Mouse (Mus musculus) embryonic facial prominence, embryonic 12.5 days (tissue): Measurements from ENCODE around the gene Pdk1. TPM values are rescaled to one million over a fixed set of nuclear protein-coding genes. Genes with fewer than 3 reads are reported as not detected.
"Not testable (repeated sequence)": the region's sequence is repeated elsewhere in the genome, so short reads cannot be mapped to it uniquely, and the experiment has no call there.

ENCODE experiments used
- ATAC-seq: fragments of 200-750 bp; cut with Nextera tagmentation; 2 replicates; pipeline ENCODE4 v1.8.0; 2017; ENCODE audit not compliant: insufficient number of reproducible peaks, insufficient read depth, low FRiP score, low TSS enrichment
- H3K27ac ChIP-seq: fragments of 300-500 bp; sonication (generic); 2 replicates; pipeline ENCODE4 v1.5.1; 2016; ENCODE audit warnings: mild to moderate bottlenecking
- H3K27me3 ChIP-seq: fragments of 300-500 bp; sonication (generic); 2 replicates; pipeline ENCODE4 v1.6.1; 2016; ENCODE audit warnings: mild to moderate bottlenecking, moderate library complexity
- H3K36me3 ChIP-seq: fragments of 300-500 bp; sonication (generic); 2 replicates; pipeline ENCODE4 v1.6.1; 2016; ENCODE audit warnings: mild to moderate bottlenecking
- H3K4me1 ChIP-seq: fragments of 300-500 bp; sonication (generic); 2 replicates; pipeline ENCODE4 v1.6.1; 2016
- H3K4me2 ChIP-seq: fragments of 300-500 bp; sonication (generic); replicated peaks from 2 replicates; pipeline ENCODE4 v1.6.1; 2016; ENCODE audit warnings: mild to moderate bottlenecking, moderate library complexity
- H3K4me3 ChIP-seq: fragments of 300-500 bp; sonication (generic); 2 replicates; pipeline ENCODE4 v1.5.1; 2016; ENCODE audit warnings: mild to moderate bottlenecking
- H3K9ac ChIP-seq: fragments of 300-500 bp; sonication (generic); 2 replicates; pipeline ENCODE4 v1.6.1; 2016; ENCODE audit warnings: mild to moderate bottlenecking, moderate library complexity
- H3K9me3 ChIP-seq: fragments of 300-500 bp; sonication (generic); 2 replicates; pipeline ENCODE4 v1.6.1; 2016; ENCODE audit warnings: mild to moderate bottlenecking, moderate library complexity
- WGBS: fragments of 180-500 bp; shearing (Covaris S2); methylation state at CpG from one replicate; pipeline ENCODE4 v1.1.7; 2016; 5-methylcytosine and 5-hydroxymethylcytosine counted together
- polyA plus RNA-seq: library from polyadenylated mRNA; unstranded; fragments of >200 nt; fragmentation: Nextera tagmentation; extraction: Ambion mirVana; gene quantifications from 2 replicates; pipeline ENCODE4 v1.2.1, GENCODE M21; 2016

The Pdk1 gene
- polyA plus RNA-seq, 1 experiment from 2014 or later, result 49.6 TPM

DNA sequence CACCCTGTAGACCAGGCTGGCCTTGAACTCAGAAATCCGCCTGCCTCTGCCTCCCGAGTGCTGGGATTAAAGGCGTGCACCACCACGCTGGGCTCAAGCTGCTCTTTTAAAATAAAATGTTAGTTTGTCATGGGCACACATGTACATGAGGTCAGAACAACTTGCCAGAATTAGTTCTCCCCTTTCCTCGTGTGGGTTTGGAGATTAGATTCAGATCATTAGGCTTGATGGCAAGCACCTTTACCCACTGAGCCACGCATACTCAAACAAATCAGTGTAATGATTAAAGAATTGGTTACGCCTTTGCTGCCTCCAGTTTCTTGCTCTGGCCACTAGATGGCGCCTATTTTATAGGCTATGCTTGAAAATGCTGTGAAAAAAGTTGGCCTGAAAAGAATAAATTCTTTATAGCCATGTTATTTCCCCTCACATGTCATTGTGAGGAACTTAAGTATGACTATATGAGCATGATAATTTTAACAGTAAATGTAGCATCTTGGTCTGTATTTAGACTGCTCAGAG lies 25.4 kb downstream of the Pdk1 start:
- H3K4me1 ChIP-seq, result no peaks in the 10 kb centered on the region
- no peak overlapping the region for H3K9ac ChIP-seq
- WGBS, result 60% methylated on average over 8 of the region's 8 CpGs
- H3K27ac ChIP-seq, result no peak overlapping the region
- H3K36me3 ChIP-seq, result no peaks in the 10 kb centered on the region; the same call in 1 of the 2 replicates
- no peaks in the 10 kb centered on the region for H3K27me3 ChIP-seq
- no peak for ATAC-seq
- no peak overlapping the region for H3K4me3 ChIP-seq
- no peaks in the 10 kb centered on the region for H3K9me3 ChIP-seq
- no peak overlapping the region for H3K4me2 ChIP-seq

DNA sequence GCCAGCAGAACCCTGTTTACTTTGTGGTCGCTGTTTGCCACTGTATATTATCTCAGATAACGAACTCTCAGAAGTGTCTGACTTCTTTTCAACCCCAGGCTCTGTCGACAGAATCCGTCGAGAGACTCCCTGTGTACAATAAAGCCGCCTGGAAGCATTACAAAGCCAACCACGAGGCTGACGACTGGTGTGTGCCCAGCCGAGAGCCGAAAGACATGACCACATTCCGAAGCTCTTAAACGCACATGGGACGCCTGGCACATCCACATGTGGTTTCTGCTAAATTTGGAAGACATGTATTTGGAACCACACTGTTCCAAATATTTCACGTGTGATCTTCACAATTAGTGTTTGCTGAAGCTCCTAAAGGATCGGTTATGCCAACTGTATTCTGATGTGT lies 26.9 kb downstream of the Pdk1 start:
- H3K27ac ChIP-seq, result no peak overlapping the region
- H3K9me3 ChIP-seq, result no peaks in the 10 kb centered on the region
- 84% methylated on average over 15 of the region's 15 CpGs for WGBS
- no peaks in the 10 kb centered on the region for H3K4me1 ChIP-seq
- no peaks in the 10 kb centered on the region for H3K27me3 ChIP-seq
- no peak overlapping the region for H3K4me3 ChIP-seq
- no peak for ATAC-seq
- H3K36me3 ChIP-seq, result no peaks in the 10 kb centered on the region
- no peak overlapping the region for H3K4me2 ChIP-seq
- no peak overlapping the region for H3K9ac ChIP-seq

DNA sequence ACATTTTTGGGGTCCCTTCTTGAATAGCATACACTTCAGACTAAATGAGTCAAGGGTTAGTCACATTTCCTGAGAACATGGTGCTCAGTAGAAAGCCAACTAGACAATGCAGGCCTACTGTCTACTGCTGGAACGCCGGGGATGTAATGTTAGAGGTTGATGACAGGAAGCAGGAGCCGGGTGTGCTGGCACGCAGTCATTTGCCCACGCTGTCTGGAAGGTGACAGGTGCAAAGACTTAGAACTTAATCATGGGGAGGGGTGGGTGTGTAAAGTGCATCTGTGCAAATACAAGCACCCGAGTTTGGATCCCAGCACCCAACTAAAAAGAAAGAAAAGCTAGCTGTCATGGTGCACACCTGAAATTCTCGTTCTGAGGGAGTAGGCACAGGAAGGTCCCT lies 32.1 kb downstream of the Pdk1 start:
- Histone ChIP-seq H3K27me3 (no peaks in the 10 kb centered on the region), H3K27ac (no peak overlapping the region), H3K4me2 (no peak overlapping the region), H3K4me3 (no peak overlapping the region), H3K9ac (no peak overlapping the region), H3K36me3 (no peaks in the 10 kb centered on the region), H3K9me3 (no peaks in the 10 kb centered on the region), H3K4me1 (no peaks in the 10 kb centered on the region)
- ATAC-seq, result no peak
- 94% methylated on average over 7 of the region's 7 CpGs for WGBS

DNA sequence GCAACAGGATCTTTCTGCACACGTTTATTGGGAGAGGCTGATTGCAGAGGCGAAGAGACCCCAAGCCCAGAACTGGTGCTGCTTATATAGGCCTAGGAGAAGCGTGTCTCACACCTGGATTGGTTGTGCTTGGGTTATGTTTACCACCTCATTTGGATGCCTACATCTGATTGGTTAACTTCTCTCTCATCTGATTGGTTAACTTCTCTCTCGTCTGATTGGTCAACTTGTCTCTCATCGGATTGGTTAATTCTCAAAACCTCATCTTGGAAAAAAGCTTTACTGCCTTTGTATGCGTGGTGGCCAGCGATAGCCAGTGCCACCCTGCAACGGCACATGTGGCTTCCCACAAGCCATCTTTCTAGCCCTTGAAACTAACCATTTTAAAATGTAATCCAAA lies 33.3 kb downstream of the Pdk1 start:
- not testable (repeated sequence) for H3K4me2 ChIP-seq, ATAC-seq
- WGBS, result 95% methylated on average over 8 of the region's 8 CpGs

DNA sequence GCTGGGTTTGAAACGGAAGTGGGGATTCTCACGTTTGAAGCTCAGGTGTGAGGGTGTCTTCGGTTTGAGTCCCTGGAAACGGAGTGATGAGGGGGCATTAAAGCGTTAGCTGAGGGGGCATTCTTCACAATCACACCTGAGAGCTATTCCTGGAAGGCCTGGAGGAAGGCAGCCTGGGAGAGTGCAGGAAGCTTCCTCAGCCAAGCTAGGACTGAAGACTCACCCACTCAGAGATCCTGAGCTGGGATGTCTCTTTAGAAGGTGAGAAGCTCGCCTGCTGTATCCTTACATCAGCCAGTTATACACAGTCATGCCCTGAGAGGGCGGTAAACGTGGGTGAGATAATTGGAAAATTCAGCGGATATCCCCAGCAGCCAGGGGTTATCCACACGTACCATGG lies 40.9 kb downstream of the Pdk1 start:
- Histone ChIP-seq H3K27me3 (no peaks in the 10 kb centered on the region), H3K27ac (no peak overlapping the region), H3K4me3 (no peak overlapping the region), H3K9me3 (no peaks in the 10 kb centered on the region), H3K36me3 (no peaks in the 10 kb centered on the region), H3K4me2 (no peak overlapping the region), H3K9ac (no peak overlapping the region), H3K4me1 (no peaks in the 10 kb centered on the region)
- 72% methylated on average over 10 of the region's 10 CpGs for WGBS
- ATAC-seq, result no peak

More for the DNA sequence above, 33.3 kb downstream of the Pdk1 start:
- not testable (repeated sequence) for H3K36me3 ChIP-seq, H3K4me1 ChIP-seq, H3K4me3 ChIP-seq, H3K9ac ChIP-seq, H3K27ac ChIP-seq, H3K9me3 ChIP-seq, H3K27me3 ChIP-seq

DNA sequence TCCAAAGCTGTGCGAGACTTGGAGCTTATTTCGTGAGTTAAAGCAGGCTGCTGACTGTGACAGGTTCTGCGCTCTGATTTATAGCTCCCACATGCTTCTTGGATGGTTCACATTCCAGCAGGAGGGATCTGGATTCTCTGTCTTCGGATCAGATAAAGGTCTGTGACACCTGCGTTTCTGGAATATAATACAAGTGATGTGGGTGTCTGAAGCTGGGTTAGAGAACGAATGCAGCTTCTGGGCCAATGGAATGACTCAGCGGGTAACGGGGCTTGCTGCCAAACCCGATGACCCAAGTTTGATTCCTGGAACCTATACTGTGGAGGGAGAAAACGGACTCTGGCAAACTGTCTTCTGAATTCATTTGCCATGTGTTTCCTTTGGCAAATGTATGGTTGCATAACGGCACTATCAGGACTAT lies 46.2 kb downstream of the Pdk1 start:
- Histone ChIP-seq H3K9ac (no peak overlapping the region), H3K4me1 (no peaks in the 10 kb centered on the region), H3K4me2 (no peak overlapping the region), H3K4me3 (no peak overlapping the region), H3K9me3 (no peaks in the 10 kb centered on the region), H3K27ac (no peak overlapping the region), H3K27me3 (no peaks in the 10 kb centered on the region), H3K36me3 (no peaks in the 10 kb centered on the region)
- WGBS, result 72% methylated on average over 11 of the region's 11 CpGs
- no peak for ATAC-seq

DNA sequence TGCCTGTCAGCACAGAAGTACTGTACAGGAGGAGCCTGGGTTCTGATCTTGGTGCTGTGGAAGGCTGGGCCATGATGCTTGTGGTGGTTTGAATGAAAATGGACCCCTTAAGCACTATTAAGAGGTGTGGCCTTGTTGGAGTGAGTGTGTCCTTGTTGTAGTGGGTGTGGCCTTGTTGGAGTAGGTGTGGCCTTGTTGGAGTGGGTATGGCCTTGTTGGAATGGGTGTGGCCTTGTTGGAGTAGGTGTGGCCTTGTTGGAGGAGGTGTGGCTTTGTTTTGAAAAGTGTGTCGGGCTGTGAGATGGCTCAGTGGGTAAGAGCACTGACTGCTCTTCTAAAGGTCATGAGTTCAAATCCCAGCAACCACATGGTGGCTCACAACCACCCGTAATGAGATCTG lies 51.9 kb downstream of the Pdk1 start:
- H3K27ac ChIP-seq, H3K4me3 ChIP-seq, H3K27me3 ChIP-seq, H3K4me2 ChIP-seq, H3K36me3 ChIP-seq, H3K9ac ChIP-seq, ATAC-seq, H3K4me1 ChIP-seq, H3K9me3 ChIP-seq: not testable (repeated sequence)
- 95% methylated on average over 2 of the region's 2 CpGs for WGBS

DNA sequence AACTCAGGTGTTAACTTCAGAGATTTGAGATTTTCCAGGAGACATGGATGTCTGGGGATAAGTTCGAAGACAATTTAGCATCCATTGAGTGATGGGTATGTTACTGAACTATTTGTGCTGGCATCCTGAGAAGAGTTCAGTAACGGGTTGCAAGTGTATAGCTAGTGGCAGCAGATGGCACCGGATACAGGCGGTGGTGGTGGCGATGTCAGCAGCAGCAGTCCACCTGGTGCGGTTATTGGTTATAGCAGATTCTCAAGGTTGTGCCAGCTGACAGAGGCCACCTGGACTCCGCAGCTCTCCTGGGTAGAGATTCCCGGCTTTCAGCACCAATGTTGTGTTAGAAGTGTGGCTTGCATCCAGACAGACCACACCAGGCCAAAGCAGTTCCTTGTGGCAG lies 61.0 kb downstream of the Pdk1 start:
- no peaks in the 10 kb centered on the region for H3K9me3 ChIP-seq
- H3K36me3 ChIP-seq, result no peaks in the 10 kb centered on the region
- H3K27me3 ChIP-seq, result no peaks in the 10 kb centered on the region
- ATAC-seq, result no peak
- 88% methylated on average over 8 of the region's 8 CpGs for WGBS
- H3K4me2 ChIP-seq, result no peak overlapping the region
- no peaks in the 10 kb centered on the region; the same call in 1 of the 2 replicates for H3K4me1 ChIP-seq
- H3K27ac ChIP-seq, result no peak overlapping the region
- no peak overlapping the region for H3K4me3 ChIP-seq
- no peak overlapping the region for H3K9ac ChIP-seq

DNA sequence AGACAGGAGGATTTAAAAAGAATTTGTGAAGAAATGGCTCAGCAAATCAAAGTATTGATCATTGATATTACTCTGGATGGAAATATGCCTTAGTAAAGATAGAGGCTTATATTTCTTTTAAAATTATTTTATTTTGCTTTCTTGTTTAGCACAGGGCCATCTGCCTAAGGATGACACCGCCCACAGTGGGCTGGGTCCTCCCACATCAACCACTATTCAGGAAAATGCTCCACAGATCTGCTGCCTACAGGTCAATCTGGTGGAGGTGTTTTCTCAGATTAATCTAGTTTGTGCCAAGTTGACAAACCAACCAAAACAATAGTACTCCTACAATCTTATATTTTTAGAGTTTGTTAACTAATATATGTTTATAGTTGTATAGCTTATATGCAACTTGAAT lies 63.7 kb downstream of the Pdk1 start:
- Histone ChIP-seq H3K9me3 (no peaks in the 10 kb centered on the region), H3K9ac (no peak overlapping the region), H3K4me3 (no peak overlapping the region), H3K27ac (no peak overlapping the region), H3K4me1 (no peaks in the 10 kb centered on the region; the same call in 1 of the 2 replicates), H3K4me2 (no peak overlapping the region), H3K36me3 (no peaks in the 10 kb centered on the region), H3K27me3 (no peaks in the 10 kb centered on the region)
- no peak for ATAC-seq
- 88% methylated on average over 1 of the region's 1 CpGs for WGBS

DNA sequence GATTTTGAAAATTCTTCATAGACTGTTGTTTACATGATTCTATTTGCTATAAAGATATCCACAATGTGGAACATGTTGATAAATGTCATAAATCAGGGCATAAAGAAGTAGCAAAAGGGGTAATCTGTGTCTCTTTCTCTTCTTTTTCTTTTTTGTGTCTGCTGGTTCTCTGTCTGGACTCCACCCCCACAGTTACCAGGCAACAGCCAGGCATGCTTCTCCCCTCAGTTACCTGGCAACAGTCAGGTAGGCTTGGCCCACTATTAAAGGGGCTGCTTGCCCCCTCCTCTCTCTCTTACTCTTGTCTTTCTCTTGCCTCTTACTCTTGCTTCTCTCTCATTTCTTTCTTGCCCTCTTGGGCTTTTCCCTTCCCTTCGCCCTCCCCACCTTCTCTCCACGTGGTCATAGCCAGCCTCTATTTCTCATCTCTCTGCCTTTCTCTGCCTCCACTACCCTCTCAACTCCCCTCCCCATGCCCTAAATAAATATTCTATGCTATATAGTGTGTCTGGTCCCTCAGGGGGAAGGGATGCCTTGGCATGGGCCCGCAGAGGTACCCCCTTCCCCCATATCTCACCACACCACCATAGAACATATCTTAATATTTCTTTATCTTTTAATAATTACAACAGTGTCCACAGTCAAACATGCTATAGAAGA lies 64.8 kb downstream of the Pdk1 start:
- Histone ChIP-seq H3K4me1 (no peaks in the 10 kb centered on the region; the same call in 1 of the 2 replicates), H3K9ac (no peak overlapping the region), H3K4me2 (no peak overlapping the region), H3K9me3 (no peaks in the 10 kb centered on the region), H3K27me3 (no peaks in the 10 kb centered on the region), H3K27ac (no peak overlapping the region), H3K36me3 (no peaks in the 10 kb centered on the region), H3K4me3 (no peak overlapping the region)
- ATAC-seq, result no peak
- 91% methylated on average over 3 of the region's 3 CpGs for WGBS

DNA sequence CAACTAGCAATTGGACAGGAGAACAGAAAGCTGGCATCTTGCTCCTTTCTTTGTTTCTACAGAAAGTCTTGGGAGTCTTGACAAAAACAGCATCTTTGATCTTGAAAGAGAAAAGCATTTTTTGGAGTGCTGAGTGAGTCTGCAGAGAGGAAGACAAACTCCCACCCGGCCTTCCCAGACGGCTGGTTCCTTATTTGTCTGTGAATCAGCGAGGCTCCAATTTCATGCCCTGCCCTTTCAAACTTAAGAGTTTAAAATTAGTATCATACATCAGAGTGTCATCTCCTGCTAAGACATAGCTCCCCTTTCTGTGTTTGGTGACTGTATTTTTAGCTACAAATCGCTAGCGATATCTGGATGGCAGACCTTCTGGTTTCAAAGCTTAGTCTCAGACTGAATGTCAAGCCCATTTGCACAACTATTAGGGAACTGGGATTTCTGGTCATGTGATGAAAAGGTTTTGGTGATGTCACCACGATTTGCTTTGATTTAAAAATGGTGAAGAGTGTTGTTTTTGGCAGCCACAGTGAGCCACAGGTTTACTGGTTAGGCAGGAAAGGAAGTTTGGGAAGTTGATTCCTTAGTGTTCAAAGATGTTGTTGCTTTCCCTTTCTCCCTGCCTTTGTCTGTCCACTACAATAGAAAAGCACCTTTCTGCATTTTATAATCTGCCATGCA lies 65.8 kb downstream of the Pdk1 start:
- no peaks in the 10 kb centered on the region for H3K36me3 ChIP-seq
- H3K9me3 ChIP-seq, result no peaks in the 10 kb centered on the region
- no peaks in the 10 kb centered on the region; the same call in 1 of the 2 replicates for H3K4me1 ChIP-seq
- no peak overlapping the region for H3K27ac ChIP-seq
- H3K27me3 ChIP-seq, result no peaks in the 10 kb centered on the region
- H3K9ac ChIP-seq, result no peak overlapping the region
- WGBS, result 57% methylated on average over 6 of the region's 6 CpGs
- no peak overlapping the region for H3K4me3 ChIP-seq
- ATAC-seq, result no peak
- no peak overlapping the region for H3K4me2 ChIP-seq

DNA sequence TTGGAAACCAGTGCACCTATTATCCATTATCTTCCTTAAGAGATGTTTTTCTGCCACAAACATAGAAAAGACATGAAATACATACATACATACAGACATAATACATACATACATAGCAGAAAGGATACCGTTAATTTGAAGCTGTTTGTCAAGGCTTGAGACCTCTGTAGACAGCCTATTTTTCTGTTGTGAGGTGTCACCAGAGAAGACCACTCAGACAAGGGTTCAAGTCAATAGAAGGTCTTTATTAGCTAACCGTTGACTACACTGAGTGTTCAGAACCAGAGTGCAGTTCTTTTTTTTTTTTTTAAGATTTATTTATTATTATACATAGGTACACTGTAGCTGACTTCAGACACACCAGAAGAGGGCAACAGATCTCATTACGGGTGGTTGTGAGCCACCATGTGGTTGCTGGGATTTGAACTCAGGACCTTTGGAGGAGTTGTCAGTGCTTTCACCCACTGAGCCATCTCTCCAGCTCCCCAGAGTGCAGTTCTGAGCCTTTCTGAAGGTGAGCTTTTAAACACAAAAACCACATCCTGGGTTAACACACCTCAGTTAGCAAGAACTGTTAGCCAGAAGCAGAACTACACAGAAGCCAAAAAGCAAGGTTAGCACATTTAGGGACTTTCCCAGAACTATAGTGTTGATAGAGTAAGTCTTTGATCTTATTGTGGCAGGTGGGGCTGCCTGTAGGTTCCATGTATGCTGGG lies 68.1 kb downstream of the Pdk1 start:
- Histone ChIP-seq H3K4me1 (no peaks in the 10 kb centered on the region; the same call in 1 of the 2 replicates), H3K27ac (no peak overlapping the region), H3K4me2 (no peak overlapping the region), H3K9ac (no peak overlapping the region), H3K4me3 (no peak overlapping the region), H3K36me3 (no peaks in the 10 kb centered on the region), H3K27me3 (no peaks in the 10 kb centered on the region), H3K9me3 (no peaks in the 10 kb centered on the region)
- WGBS, result 94% methylated on average over 3 of the region's 3 CpGs
- ATAC-seq, result no peak
